Mouse (Mus musculus): ENCODE results near the gene S100a3. TPM values are rescaled to one million over a fixed set of nuclear protein-coding genes. Genes with fewer than 3 reads are reported as not detected.

The S100a3 gene
- total and polyA plus RNA-seq, 3 experiments: 0.03 to 0.04 TPM; not detected in 1

GRCm38 (mm10) chr3:90586906-90587305, 26.5 kb downstream of the S100a3 start:
- Histone ChIP-seq H3K27ac (ENCODE audit: control insufficient read depth, low read depth, low read length) (peak overlapping the region; percentile 61), H3K36me3 (ENCODE audit: control insufficient read depth in 1 of 2, insufficient read depth in 2 of 2, low read length in 2 of 2) (peaks cover 0 to 9% of the 10 kb centered on the region in 2 experiments; a peak in 2 of 4 replicates), H3K79me2 (ENCODE audit: control insufficient read depth, insufficient read depth, low read length, poor library complexity) (no peaks in the 10 kb centered on the region), H3K4me3 (ENCODE audit: control insufficient read depth in 1 of 2, insufficient read depth in 1 of 2, low read depth in 2 of 2, low read length in 2 of 2) (peak overlapping the region; percentile 24 to 41; a peak in 3 of 4 replicates), H3K9me3 (replicated peaks; ENCODE audit: insufficient read depth, low read length) (no peaks in the 10 kb centered on the region), H3K4me1 (ENCODE audit: control insufficient read depth in 1 of 2, insufficient read depth in 2 of 2, low read length in 2 of 2) (peaks cover 0 to 28% of the 10 kb centered on the region in 2 experiments; a peak in 2 of 4 replicates), H3K27me3 (ENCODE audit: control insufficient read depth in 1 of 2, insufficient read depth in 2 of 2, low read length in 2 of 2) (no peaks in the 10 kb centered on the region), H3K9ac (ENCODE audit: control insufficient read depth, low read depth, low read length, poor library complexity, severe bottlenecking) (peak overlapping the region; percentile 58)
- DNase-seq (ENCODE audit: low read depth, low spot score): peak; percentile 88
- TF ChIP-seq ELF1 (IDR thresholded peaks at IDR 0.05; ENCODE audit: low read depth, low read length) (no peak), ZKSCAN1 (IDR thresholded peaks at IDR 0.05; ENCODE audit: low read depth, low read length) (no peak), ZC3H11A (IDR thresholded peaks at IDR 0.05; ENCODE audit: low read depth, low read length) (no peak), USF2 (IDR thresholded peaks at IDR 0.05; ENCODE audit: borderline replicate concordance in 1 of 2, insufficient read depth in 1 of 2, low read depth in 1 of 2, low read length in 2 of 2) (no peak), USF1 (IDR thresholded peaks at IDR 0.05; ENCODE audit: low read depth, low read length) (no peak), CHD1 (IDR thresholded peaks at IDR 0.05; ENCODE audit: low read depth, low read length) (no peak), NELFE (IDR thresholded peaks at IDR 0.05; ENCODE audit: low read depth, low read length) (no peak), MYB (IDR thresholded peaks at IDR 0.05; ENCODE audit: low read depth, low read length) (no peak), RCOR1 (IDR thresholded peaks at IDR 0.05; ENCODE audit: low read depth, low read length) (peak; percentile 45; the same call in 1 of the 2 replicates), CHD2 (IDR thresholded peaks at IDR 0.05; ENCODE audit: low read length) (0 out of 2 replicates have a peak, but pooled peaks have one; percentile 13), MAFK (IDR thresholded peaks at IDR 0.05; ENCODE audit: borderline replicate concordance, low read depth, low read length) (no peak), GABPA (IDR thresholded peaks at IDR 0.05; ENCODE audit: low read depth, low read length) (no peak), UBTF (IDR thresholded peaks at IDR 0.05; ENCODE audit: borderline replicate concordance, insufficient read depth, low read depth, low read length) (no peak), RAD21 (IDR thresholded peaks at IDR 0.05; ENCODE audit: low read depth, low read length) (no peak), SIN3A (IDR thresholded peaks at IDR 0.05; ENCODE audit: low read length) (no peak), MYC (IDR thresholded peaks at IDR 0.05; ENCODE audit: low read depth, low read length) (no peak), ZNF384 (IDR thresholded peaks at IDR 0.05; ENCODE audit: low read depth, low read length) (no peak), EP300 (IDR thresholded peaks at IDR 0.05; ENCODE audit: low read depth in 1 of 2, low read length in 2 of 2) (peak; percentile 65 to 84), E2F4 (IDR thresholded peaks at IDR 0.05; ENCODE audit: borderline replicate concordance, low read depth, low read length) (no peak), MAZ (IDR thresholded peaks at IDR 0.05; ENCODE audit: low read depth, low read length) (peak; percentile 16; the same call in 1 of the 2 replicates), TCF12 (IDR thresholded peaks at IDR 0.05; ENCODE audit: low read depth, low read length) (0 out of 2 replicates have a peak, but pooled peaks have one; percentile 25), MXI1 (IDR thresholded peaks at IDR 0.05; ENCODE audit: low read depth, low read length) (no peak), NRF1 (IDR thresholded peaks at IDR 0.05; ENCODE audit: insufficient read depth, low read depth, low read length, poor library complexity, severe bottlenecking) (no peak), JUND (IDR thresholded peaks at IDR 0.05; ENCODE audit: low read depth, low read length) (peak; percentile 90; the same call in 1 of the 2 replicates), GATA1 (IDR thresholded peaks at IDR 0.05; ENCODE audit: low read depth, low read length) (no peak), BHLHE40 (IDR thresholded peaks at IDR 0.05; ENCODE audit: borderline replicate concordance, low read depth, low read length) (no peak), ETS1 (IDR thresholded peaks at IDR 0.05; ENCODE audit: low read depth, low read length) (peak; percentile 76), POLR2A (IDR thresholded peaks at IDR 0.05; ENCODE audit: control insufficient read depth in 1 of 2, insufficient read depth in 1 of 2, low read depth in 1 of 2, low read length in 2 of 2, poor library complexity in 1 of 2) (no peak), TBP (IDR thresholded peaks at IDR 0.05; ENCODE audit: low read depth, low read length) (0 out of 2 replicates have a peak, but pooled peaks have one; percentile 19), POLR2AphosphoS5 (IDR thresholded peaks at IDR 0.05; ENCODE audit: borderline replicate concordance, low read depth, low read length) (no peak), KAT2A (conservative IDR thresholded peaks at IDR 0.05; ENCODE audit: low read depth, low read length) (no peak), SMC3 (IDR thresholded peaks at IDR 0.05; ENCODE audit: low read depth, low read length) (peak; percentile 4; the same call in 1 of the 2 replicates), CTCF (IDR thresholded peaks at IDR 0.05 in 2 of 3, conservative IDR thresholded peaks at IDR 0.05 in 1 of 3; ENCODE audit: control insufficient read depth in 1 of 3, insufficient read depth in 1 of 3, low read depth in 2 of 3, low read length in 3 of 3, poor library complexity in 1 of 3, severe bottlenecking in 1 of 3) (peak; percentile 5 to 21 (median 15); a peak in 3 of 6 replicates), MEF2A (IDR thresholded peaks at IDR 0.05; ENCODE audit: extremely low read depth, insufficient replicate concordance, low read depth, low read length, poor library complexity, severe bottlenecking) (no peak), TAL1 (IDR thresholded peaks at IDR 0.05; ENCODE audit: low read length) (no peak), HCFC1 (IDR thresholded peaks at IDR 0.05; ENCODE audit: low read depth, low read length) (no peak), POLR2AphosphoS2 (IDR thresholded peaks at IDR 0.05; ENCODE audit: low read length) (no peak)
